Mouse (Mus musculus) liver, embryonic 14.5 days (tissue): ENCODE data around the gene Spag16. TPM values are rescaled to one million over a fixed set of nuclear protein-coding genes. Genes with fewer than 3 reads are reported as not detected.

Source experiments
- ATAC-seq: fragments of 200-750 bp; cut with Nextera tagmentation; 2 replicates; pipeline ENCODE4 v1.8.0; 2017; ENCODE audit warnings: moderate number of reproducible peaks, mild to moderate bottlenecking, moderate library complexity; ENCODE audit not compliant: insufficient read depth
- DNase-seq, 3 experiments: peaks; one replicate each; pipeline ENCODE4 v3.0.0-alpha.2; 2012 to 2013; ENCODE audit warnings: low read depth in 3 of 3, low spot score in 3 of 3
- H3K27ac ChIP-seq: fragments of 300-500 bp; sonication (generic); 2 replicates; pipeline ENCODE4 v1.5.1; 2014; ENCODE audit warnings: moderate library complexity, mild to moderate bottlenecking, control low read depth, inconsistent platforms
- H3K27me3 ChIP-seq: fragments of 300-500 bp; sonication (generic); 2 replicates; pipeline ENCODE4 v1.6.1; 2014; ENCODE audit warnings: mild to moderate bottlenecking, low read length, moderate library complexity; ENCODE audit not compliant: control insufficient read depth, insufficient read depth
- H3K36me3 ChIP-seq: fragments of 300-500 bp; sonication (generic); replicated peaks from 2 replicates; pipeline ENCODE4 v1.6.1; 2014; ENCODE audit warnings: low read depth; ENCODE audit not compliant: control insufficient read depth, insufficient read depth
- H3K4me1 ChIP-seq, 2 experiments: fragments of 200-500 bp in 1 of 2; fragments of 300-500 bp in 1 of 2; sonication (generic) in 1 of 2; replicated peaks; 2 replicates each; pipeline ENCODE4 v1.6.1; 2012 to 2014; ENCODE audit warnings: antibody characterized with exemption in 1 of 2, inconsistent platforms in 1 of 2, low read length in 1 of 2; ENCODE audit not compliant: control insufficient read depth in 2 of 2, insufficient read depth in 2 of 2
- H3K4me2 ChIP-seq: fragments of 300-500 bp; sonication (generic); 2 replicates; pipeline ENCODE4 v1.6.1; 2014; ENCODE audit warnings: low read depth, mild to moderate bottlenecking, control low read depth, moderate library complexity
- H3K4me3 ChIP-seq, 2 experiments: fragments of 200-500 bp in 1 of 2; fragments of 300-500 bp in 1 of 2; sonication (generic) in 1 of 2; 2 replicates each; pipeline ENCODE4 v1.5.1; 2012 to 2014; ENCODE audit warnings: low read depth in 2 of 2, low read length in 2 of 2, mild to moderate bottlenecking in 2 of 2, control low read depth in 1 of 2, inconsistent platforms in 1 of 2, moderate library complexity in 1 of 2; ENCODE audit not compliant: insufficient read depth in 1 of 2
- H3K9ac ChIP-seq: fragments of 300-500 bp; sonication (generic); replicated peaks from 2 replicates; pipeline ENCODE4 v1.6.1; 2014; ENCODE audit warnings: mild to moderate bottlenecking, control low read depth, moderate library complexity
- H3K9me3 ChIP-seq: fragments of 300-500 bp; sonication (generic); 2 replicates; pipeline ENCODE4 v1.6.1; 2016; ENCODE audit warnings: low read length, mixed read lengths; ENCODE audit not compliant: control insufficient read depth
- CTCF ChIP-seq: IDR thresholded peaks from 2 replicates; pipeline ENCODE4 v1.5.1; 2016; ENCODE audit warnings: antibody characterized with exemption, low read depth, control low read depth
- EP300 ChIP-seq: IDR thresholded peaks from 2 replicates; pipeline ENCODE4 v1.6.1; 2016; ENCODE audit warnings: antibody characterized with exemption, low read depth
- WGBS: fragments of 180-500 bp; shearing (Covaris S2); extraction: QIAGEN DNeasy Blood & Tissue Kit; methylation state at CpG from one replicate; pipeline ENCODE4 v1.1.7; 2014; ENCODE audit not compliant: insufficient replicate concordance; 5-methylcytosine and 5-hydroxymethylcytosine counted together
- polyA plus RNA-seq, 2 experiments: library from polyadenylated mRNA; depleted of rRNA in 1 of 2; stranded (reverse) in 1 of 2; unstranded in 1 of 2; fragments of >200 nt; fragmentation: Nextera tagmentation in 1 of 2; extraction: Ambion mirVana in 1 of 2; gene quantifications; 2 replicates each; pipeline versions ENCODE4 v1.2.1 to v1.2.3; 2012 to 2014

Spag16 gene
- polyA plus RNA-seq (2012; rRNA removed) = 0.01 TPM in 1 of 2 replicates, not detected in the other
- polyA plus RNA-seq (2014; fragmentation: Nextera tagmentation; extraction: Ambion mirVana) = not detected in 2 replicates

- Histone ChIP-seq H3K9ac (no peak within 1 kb of the TSS), H3K9me3 (no peaks in the 10 kb centered on the region), H3K27ac (no peak within 1 kb of the TSS), H3K4me2 (peak within 1 kb of the TSS; percentile 50), H3K27me3 (no peaks in the 10 kb centered on the region), H3K4me3 (peak within 1 kb of the TSS; percentile 23 to 27; a peak in 1 of 4 replicates), H3K36me3 (no peaks in the 10 kb centered on the region), H3K4me1 (no peaks in the 10 kb centered on the region)
- no peak for TF ChIP-seq EP300
- TF ChIP-seq CTCF = no peak
- ATAC-seq = no peak
- WGBS = 7% methylated on average over 38 of the region's 38 CpGs
- no peak for DNase-seq
These were observed at the start of gene Spag16 for GRCm38 (mm10) chr1:69826806-69827703. Gene Spag16, plus strand, starts transcription at chr1:69826970.

- Histone ChIP-seq H3K36me3 (no peaks in the 10 kb centered on the region), H3K9me3 (no peaks in the 10 kb centered on the region), H3K27me3 (no peaks in the 10 kb centered on the region), H3K4me2 (no peak overlapping the region), H3K9ac (no peak overlapping the region), H3K4me1 (peaks cover 0 to 4% of the 10 kb centered on the region in 2 experiments; a peak in 2 of 4 replicates), H3K4me3 (no peak overlapping the region), H3K27ac (no peak overlapping the region)
- 7% methylated on average over 6 of the region's 6 CpGs for WGBS
- peak; percentile 13 to 37 (median 14) for DNase-seq
- TF ChIP-seq EP300 (no peak), CTCF (peak; percentile 58; the same call in 1 of the 2 replicates)
- no peak for ATAC-seq
These were observed 41.6 kb upstream of the Spag16 start for GRCm38 (mm10) chr1:69785129-69785528.

- ATAC-seq = peak; percentile 33; the same call in 1 of the 2 replicates
- Histone ChIP-seq H3K9ac (no peak overlapping the region), H3K9me3 (no peaks in the 10 kb centered on the region), H3K27me3 (no peaks in the 10 kb centered on the region), H3K4me2 (no peak overlapping the region), H3K27ac (no peak overlapping the region), H3K36me3 (no peaks in the 10 kb centered on the region), H3K4me3 (no peak overlapping the region), H3K4me1 (peaks cover 0 to 4% of the 10 kb centered on the region in 2 experiments; a peak in 2 of 4 replicates)
- 51% methylated on average over 6 of the region's 6 CpGs for WGBS
- peak in 2 of 3 experiments; percentile 4 to 7 for DNase-seq
- TF ChIP-seq CTCF = no peak
- TF ChIP-seq EP300 = no peak
These were observed 40.1 kb upstream of the Spag16 start for GRCm38 (mm10) chr1:69786716-69787115.

- Histone ChIP-seq H3K27ac (no peak overlapping the region), H3K27me3 (no peaks in the 10 kb centered on the region), H3K9ac (no peak overlapping the region), H3K4me1 (peaks cover 0 to 4% of the 10 kb centered on the region in 2 experiments; a peak in 2 of 4 replicates), H3K4me2 (no peak overlapping the region), H3K9me3 (no peaks in the 10 kb centered on the region), H3K4me3 (no peak overlapping the region), H3K36me3 (no peaks in the 10 kb centered on the region)
- ATAC-seq (0 out of 2 replicates have a peak, but pooled peaks have one; percentile 15), DNase-seq (no peak)
- TF ChIP-seq EP300 (no peak), CTCF (no peak)
- WGBS = 68% methylated on average over 12 of the region's 12 CpGs
These were observed 39.4 kb upstream of the Spag16 start for GRCm38 (mm10) chr1:69787379-69787778.
